In the genomic region with DNA sequence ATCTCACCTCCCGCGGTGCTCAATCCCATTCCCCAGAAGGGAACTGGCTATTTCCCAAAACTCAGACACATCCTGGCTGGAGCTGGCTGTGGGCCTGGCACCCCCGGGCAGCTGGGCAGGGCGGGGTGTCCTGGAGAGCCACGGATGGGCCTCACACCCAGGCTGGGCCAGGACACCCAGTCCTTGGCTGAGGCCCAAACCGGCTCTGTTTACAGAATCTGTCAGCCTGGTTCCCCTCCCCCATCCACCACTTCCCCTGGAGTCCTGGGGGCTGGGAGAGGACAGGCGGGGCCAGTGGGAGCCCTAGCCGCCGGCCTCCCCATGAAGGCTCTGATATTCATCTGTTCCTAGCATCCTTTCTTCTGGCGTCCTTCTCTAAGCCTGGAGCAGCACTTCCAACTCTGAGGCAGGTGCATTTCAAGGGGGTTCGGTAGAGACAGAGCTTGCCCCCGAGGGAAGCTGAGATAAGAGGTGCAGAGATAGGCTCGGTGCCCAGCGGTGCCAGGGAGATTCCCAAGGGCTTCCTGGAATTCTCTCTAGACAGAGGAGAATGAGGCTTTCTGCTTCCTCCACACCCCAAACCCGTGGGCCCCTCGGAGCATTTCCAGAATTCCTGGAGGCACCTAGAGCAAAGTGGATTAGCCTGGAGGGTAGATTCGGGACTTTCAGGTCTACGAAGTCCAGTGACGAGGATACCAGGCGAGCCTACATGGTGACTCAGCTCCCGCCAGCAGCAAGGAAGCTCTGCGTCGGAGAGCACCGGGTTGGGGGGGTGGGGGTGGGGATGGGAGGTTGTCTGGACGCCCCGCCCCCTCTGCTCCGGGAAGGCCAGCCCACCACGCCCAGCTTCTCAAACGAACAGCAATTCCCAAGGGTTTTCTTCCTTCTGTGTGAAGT, we compare ENCODE assay signal across 8 mouse cellular contexts. TPM values are rescaled to one million over a fixed set of nuclear protein-coding genes. Genes with fewer than 3 reads are reported as not detected.
A peak's percentile ranks its signal among the peaks of the same experiment; 100 is the strongest.
DNase-seq lines count a peak whose midpoint lies in the region; ATAC-seq lines count a peak whose summit lies in the region.

No protein-coding gene starts in this region.

- peak; percentile 84 for ATAC-seq in heart, embryonic 14.5 days (ENCODE audit: insufficient number of reproducible peaks, insufficient read depth, low FRiP score, low read depth)
- peak; percentile 52 for ATAC-seq in liver, embryonic 12.5 days
- peak; percentile 89 for ATAC-seq in stomach, embryonic 16.5 days (ENCODE audit: insufficient read depth, low FRiP score)

- peak overlapping the region; percentile 65 for H3K9ac ChIP-seq in heart, embryonic 14.5 days (ENCODE audit: low read length)
- no peak overlapping the region; the same call in 1 of the 2 replicates for H3K9ac ChIP-seq in liver, embryonic 12.5 days
- peak overlapping the region; percentile 65 for H3K9ac ChIP-seq in stomach, embryonic 16.5 days (ENCODE audit: low read length)

- H3K27ac ChIP-seq in heart, embryonic 14.5 days (replicated peaks in 1 of 2; ENCODE audit: control insufficient read depth in 1 of 2, insufficient read depth in 1 of 2, low read depth in 2 of 2, low read length in 2 of 2), result peak overlapping the region; percentile 90 to 93
- peak overlapping the region; percentile 60; the same call in 1 of the 2 replicates for H3K27ac ChIP-seq in liver, embryonic 12.5 days
- H3K27ac ChIP-seq in stomach, embryonic 16.5 days (ENCODE audit: low read length), result peak overlapping the region; percentile 96

- no peaks in the 10 kb centered on the region for H3K9me3 ChIP-seq in heart, embryonic 14.5 days (ENCODE audit: control insufficient read depth, low read length)
- H3K9me3 ChIP-seq in liver, embryonic 12.5 days (replicated peaks), result no peaks in the 10 kb centered on the region
- no peaks in the 10 kb centered on the region for H3K9me3 ChIP-seq in stomach, embryonic 16.5 days (replicated peaks; ENCODE audit: control insufficient read depth, low read length)

- H3K36me3 ChIP-seq in heart, embryonic 14.5 days (ENCODE audit: control insufficient read depth, insufficient read depth, low read length), result no peaks in the 10 kb centered on the region
- H3K36me3 ChIP-seq in liver, embryonic 12.5 days, result no peaks in the 10 kb centered on the region
- no peaks in the 10 kb centered on the region for H3K36me3 ChIP-seq in stomach, embryonic 16.5 days (ENCODE audit: control insufficient read depth, insufficient read depth, low read length)

- peak overlapping the region; percentile 82 for H3K4me2 ChIP-seq in heart, embryonic 14.5 days (ENCODE audit: low read length)
- H3K4me2 ChIP-seq in liver, embryonic 12.5 days, result peak overlapping the region; percentile 61
- H3K4me2 ChIP-seq in stomach, embryonic 16.5 days (ENCODE audit: low read depth, low read length), result peak overlapping the region; percentile 83

- peak; percentile 97 for DNase-seq in 3T3-L1 (ENCODE audit: low read depth, low spot score)
- DNase-seq in adrenal gland, postnatal 25 days, result peak; percentile 83
- DNase-seq in fibroblast of lung, adult 2 months (ENCODE audit: low read depth), result peak; percentile 65
- peak; percentile 97 for DNase-seq in kidney, postnatal 14 days
- DNase-seq in natural killer cell, adult 2 months (ENCODE audit: low spot score in 2 of 2), result peak; percentile 54 to 55

- under 1% methylated on average over 29 of the region's 29 CpGs for WGBS in heart, embryonic 14.5 days
- 1% methylated on average over 29 of the region's 29 CpGs for WGBS in liver, embryonic 12.5 days (ENCODE audit: insufficient replicate concordance)
- WGBS in stomach, embryonic 16.5 days, result under 1% methylated on average over 29 of the region's 29 CpGs

- H3K27me3 ChIP-seq in heart, embryonic 14.5 days (ENCODE audit: control insufficient read depth, insufficient read depth, low read length), result no peaks in the 10 kb centered on the region
- peaks cover 7% of the 10 kb centered on the region for H3K27me3 ChIP-seq in liver, embryonic 12.5 days (replicated peaks)
- H3K27me3 ChIP-seq in stomach, embryonic 16.5 days (ENCODE audit: control insufficient read depth, insufficient read depth, low read length), result no peaks in the 10 kb centered on the region

- peak overlapping the region; percentile 39 for H3K4me3 ChIP-seq in heart, embryonic 14.5 days (ENCODE audit: control insufficient read depth in 1 of 2, insufficient read depth in 1 of 2, low read depth in 1 of 2, low read length in 2 of 2)
- H3K4me3 ChIP-seq in liver, embryonic 12.5 days, result peak overlapping the region; percentile 25
- H3K4me3 ChIP-seq in stomach, embryonic 16.5 days (replicated peaks; ENCODE audit: low read length), result peak overlapping the region; percentile 44

- peaks cover 13 to 15% of the 10 kb centered on the region in 2 experiments for H3K4me1 ChIP-seq in heart, embryonic 14.5 days (ENCODE audit: control insufficient read depth in 2 of 2, insufficient read depth in 2 of 2, low read length in 2 of 2)
- peaks cover 23% of the 10 kb centered on the region for H3K4me1 ChIP-seq in liver, embryonic 12.5 days
- H3K4me1 ChIP-seq in stomach, embryonic 16.5 days (ENCODE audit: control insufficient read depth, insufficient read depth, low read length), result peaks cover 16% of the 10 kb centered on the region

RNA-seq across cellular contexts. Expression of a gene that starts 51.2 kb away (rescaled TPM):
- 20.1 and 20.5 TPM in 2 replicates for total RNA-seq in adrenal gland, postnatal 25 days (2021)
- polyA plus RNA-seq in heart, embryonic 14.5 days (2014; fragmentation: Nextera tagmentation; extraction: Ambion mirVana), result 68.5 and 69.3 TPM in 2 replicates
- 75.0 and 77.3 TPM in 2 replicates for polyA plus RNA-seq in liver, embryonic 12.5 days (2016; fragmentation: Nextera tagmentation; extraction: Ambion mirVana)
- 81.2 and 82.5 TPM in 2 replicates for polyA plus RNA-seq in stomach, embryonic 16.5 days (2015; fragmentation: Nextera tagmentation; extraction: Ambion mirVana)

RNA-seq across cellular contexts. Expression of a gene that starts 58.8 kb away (rescaled TPM):
- total RNA-seq in adrenal gland, postnatal 25 days (2021), result 16.3 and 19.8 TPM in 2 replicates
- 0.43 and 0.61 TPM in 2 replicates for polyA plus RNA-seq in heart, embryonic 14.5 days (2014; fragmentation: Nextera tagmentation; extraction: Ambion mirVana)
- 0.92 and 0.95 TPM in 2 replicates for polyA plus RNA-seq in liver, embryonic 12.5 days (2016; fragmentation: Nextera tagmentation; extraction: Ambion mirVana)
- polyA plus RNA-seq in stomach, embryonic 16.5 days (2015; fragmentation: Nextera tagmentation; extraction: Ambion mirVana), result 1.7 and 1.8 TPM in 2 replicates

Comparison
In these comparisons a context has a peak if more than half of its experiments do, and no peak if none do; other contexts are left out.
1. Peak in every context shown above with its lines: DNase-seq, ATAC-seq, H3K4me3 ChIP-seq and H3K27ac ChIP-seq.